Mouse (Mus musculus) CH12.LX (cell line): ENCODE results near the gene Hid1. TPM values are rescaled to one million over a fixed set of nuclear protein-coding genes. Genes with fewer than 3 reads are reported as not detected.

Source experiments
- DNase-seq: peaks from one replicate; pipeline ENCODE4 v3.0.0-alpha.2; 2013; ENCODE audit errors: extremely low read depth
- H3K27ac ChIP-seq: 2 replicates; pipeline ENCODE4 v1.5.1; 2012; ENCODE audit warnings: low read depth, mild to moderate bottlenecking, control low read depth, moderate library complexity; ENCODE audit not compliant: insufficient read depth
- H3K27me3 ChIP-seq: replicated peaks from 2 replicates; pipeline ENCODE3; 2012; ENCODE audit warnings: inconsistent platforms
- H3K36me3 ChIP-seq, 2 experiments: replicated peaks in 1 of 2; 2 replicates each; pipeline versions ENCODE3 to v1.6.1; 2012; ENCODE audit warnings: inconsistent platforms in 1 of 2, low read length in 1 of 2, mild to moderate bottlenecking in 1 of 2, mixed read lengths in 1 of 2, moderate library complexity in 1 of 2; ENCODE audit not compliant: control insufficient read depth in 1 of 2, insufficient read depth in 1 of 2
- H3K4me1 ChIP-seq, 2 experiments: 2 replicates each; pipeline ENCODE4 v1.6.1; 2012; ENCODE audit warnings: inconsistent platforms in 1 of 2, moderate library complexity in 1 of 2; ENCODE audit not compliant: insufficient read depth in 2 of 2, control insufficient read depth in 1 of 2
- H3K4me2 ChIP-seq: 2 replicates; pipeline ENCODE4 v1.6.1; 2012; ENCODE audit warnings: low read depth, mild to moderate bottlenecking, control low read depth; ENCODE audit not compliant: poor library complexity, insufficient read depth, severe bottlenecking
- H3K4me3 ChIP-seq, 3 experiments: fragments of 150-350 bp in 1 of 3; sonication (generic) in 1 of 3; replicated peaks in 1 of 3; 2 replicates each; pipeline versions ENCODE3 to v1.5.1; 2011 to 2012; ENCODE audit warnings: low read depth in 2 of 3, low read length in 2 of 3, mild to moderate bottlenecking in 2 of 3, moderate library complexity in 2 of 3, control low read depth in 1 of 3, improper control_type of control experiment in 1 of 3, inconsistent platforms in 1 of 3, mixed read lengths in 1 of 3; ENCODE audit not compliant: poor library complexity in 1 of 3
- H3K79me2 ChIP-seq: replicated peaks from 2 replicates; pipeline ENCODE4 v1.6.1; 2012; ENCODE audit warnings: mild to moderate bottlenecking, moderate library complexity; ENCODE audit not compliant: control insufficient read depth, poor library complexity, insufficient read depth, severe bottlenecking; ENCODE audit errors: extremely low read depth
- H3K9ac ChIP-seq: 2 replicates; pipeline ENCODE4 v1.6.1; 2012; ENCODE audit warnings: low read depth, mild to moderate bottlenecking, control low read depth, moderate library complexity; ENCODE audit not compliant: insufficient read depth
- H3K9me3 ChIP-seq: replicated peaks from 2 replicates; pipeline ENCODE3; 2012; ENCODE audit warnings: low read length, inconsistent platforms, mixed read lengths
- CHD2 ChIP-seq: IDR thresholded peaks from 2 replicates; pipeline ENCODE4 v1.6.1; 2011; ENCODE audit warnings: low read length, improper control_type of control experiment
- E2F4 ChIP-seq: IDR thresholded peaks from 2 replicates; pipeline ENCODE4 v1.6.1; 2011; ENCODE audit warnings: low read depth, low read length, improper control_type of control experiment; ENCODE audit not compliant: insufficient replicate concordance
- ELF1 ChIP-seq: IDR thresholded peaks from 2 replicates; pipeline ENCODE4 v1.6.1; 2014; ENCODE audit warnings: low read depth, mild to moderate bottlenecking, inconsistent platforms, low read length, improper control_type of control experiment
- HCFC1 ChIP-seq: IDR thresholded peaks from 2 replicates; pipeline ENCODE4 v1.6.1; 2012; ENCODE audit warnings: low read depth, mild to moderate bottlenecking, inconsistent platforms, low read length, improper control_type of control experiment
- MAX ChIP-seq: IDR thresholded peaks from 2 replicates; pipeline ENCODE4 v1.6.1; 2011; ENCODE audit warnings: low read length, improper control_type of control experiment
- MXI1 ChIP-seq: IDR thresholded peaks from 2 replicates; pipeline ENCODE4 v1.6.1; 2011; ENCODE audit warnings: mild to moderate bottlenecking, low read depth, low read length, improper control_type of control experiment
- NRF1 ChIP-seq: IDR thresholded peaks from 2 replicates; pipeline ENCODE4 v1.6.1; 2014; ENCODE audit warnings: low read depth, mild to moderate bottlenecking, inconsistent platforms, low read length, improper control_type of control experiment, moderate library complexity
- PAX5 ChIP-seq: IDR thresholded peaks from 2 replicates; pipeline ENCODE4 v1.6.1; 2012; ENCODE audit warnings: low read length, inconsistent platforms, mixed read lengths
- POLR2A ChIP-seq: IDR thresholded peaks from 2 replicates; pipeline ENCODE4 v1.6.1; 2011; ENCODE audit warnings: low read depth, mild to moderate bottlenecking, improper control_type of control experiment, low read length
- RCOR1 ChIP-seq: conservative IDR thresholded peaks from 2 replicates; pipeline ENCODE4 v1.6.1; 2012; ENCODE audit warnings: low read depth, mild to moderate bottlenecking, inconsistent platforms, low read length, improper control_type of control experiment
- ZC3H11A ChIP-seq: IDR thresholded peaks from 2 replicates; pipeline ENCODE4 v1.6.1; 2012; ENCODE audit warnings: low read depth, mild to moderate bottlenecking, inconsistent platforms, low read length, improper control_type of control experiment
- ZKSCAN1 ChIP-seq: IDR thresholded peaks from 2 replicates; pipeline ENCODE4 v1.6.1; 2012; ENCODE audit warnings: low read depth, inconsistent platforms, low read length, improper control_type of control experiment, borderline replicate concordance
- dilution Hi-C: fragments of 300-500 bp; cut with MboI; formaldehyde crosslinking; loops from 2 replicates; pipeline ENCODE4 v1.14.3; 2020; ENCODE audit warnings: low sequenced_read_pairs; ENCODE audit not compliant: extremely low pct_unique_long_range_greater_than_20kb, extremely low pct_ligation_motif_present
- in situ Hi-C: fragments of 300-500 bp; cut with MboI; formaldehyde crosslinking; loops from 3 replicates; pipeline ENCODE4 v1.14.3; 2019; ENCODE audit warnings: low sequenced_read_pairs, low pct_ligation_motif_present, low pct_unique_long_range_greater_than_20kb, mixed read lengths
- polyA plus RNA-seq: library from polyadenylated mRNA; unstranded; fragments of >175 nt; gene quantifications from 2 replicates; pipeline ENCODE4 v1.2.1, GENCODE M21; 2012; ENCODE audit warnings: low read depth; ENCODE audit not compliant: insufficient read length
- total RNA-seq, 2 experiments: library from RNA; depleted of rRNA; stranded (reverse); fragments of 300-350 nt in 1 of 2; fragments of >200 nt in 1 of 2; gene quantifications; 2 replicates each; pipeline ENCODE4 v1.2.3; 2012 to 2014

Hid1 gene
- total and polyA plus RNA-seq, 3 experiments = 0.12 to 3.6 (median 0.36) TPM

GRCm38 (mm10) chr11:115371354-115371753 is 3.8 kb upstream of the Hid1 start:
- Histone ChIP-seq H3K36me3 (no peaks in the 10 kb centered on the region), H3K4me3 (no peak overlapping the region), H3K27me3 (peaks cover 96% of the 10 kb centered on the region), H3K79me2 (no peaks in the 10 kb centered on the region), H3K4me2 (no peak overlapping the region), H3K4me1 (peaks cover 12 to 14% of the 10 kb centered on the region in 2 experiments), H3K9me3 (no peaks in the 10 kb centered on the region), H3K9ac (no peak overlapping the region), H3K27ac (no peak overlapping the region)
- in situ Hi-C loops (no loop called here), dilution Hi-C loops (no loop called here)
- TF ChIP-seq MAX = no peak
- TF ChIP-seq ZC3H11A = no peak
- TF ChIP-seq POLR2A = no peak
- no peak for DNase-seq

- Histone ChIP-seq H3K27ac (no peak overlapping the region), H3K27me3 (peaks cover 96% of the 10 kb centered on the region), H3K9me3 (no peaks in the 10 kb centered on the region), H3K36me3 (no peaks in the 10 kb centered on the region), H3K4me2 (no peak overlapping the region), H3K79me2 (no peaks in the 10 kb centered on the region), H3K4me1 (peaks cover 12 to 14% of the 10 kb centered on the region in 2 experiments), H3K9ac (no peak overlapping the region), H3K4me3 (no peak overlapping the region)
- no peak for DNase-seq
- dilution Hi-C loops (no loop called here), in situ Hi-C loops (no loop called here)
- no peak for TF ChIP-seq ELF1
- no peak for TF ChIP-seq E2F4
- TF ChIP-seq RCOR1 = no peak
- no peak for TF ChIP-seq HCFC1
- TF ChIP-seq ZKSCAN1 = no peak
- TF ChIP-seq NRF1 = no peak
- no peak for TF ChIP-seq CHD2
- TF ChIP-seq PAX5 = no peak
- TF ChIP-seq POLR2A = no peak
Observed at GRCm38 (mm10) chr11:115370368-115370767, 2.8 kb upstream of the Hid1 start.

GRCm38 (mm10) chr11:115366706-115367394 is 706 bp downstream of the Hid1 start:
- H3K4me2 ChIP-seq = peak overlapping the region; percentile 96
- no peaks in the 10 kb centered on the region for H3K36me3 ChIP-seq
- no peaks in the 10 kb centered on the region for H3K79me2 ChIP-seq
- no peak overlapping the region for H3K27ac ChIP-seq
- peak overlapping the region; percentile 25; the same call in 1 of the 2 replicates for H3K9ac ChIP-seq
- in situ Hi-C loops = no loop called here
- peak overlapping the region in 2 of 3 experiments; percentile 24 to 57 for H3K4me3 ChIP-seq
- TF ChIP-seq E2F4 (no peak), MXI1 (no peak)
- no peak for DNase-seq
- H3K4me1 ChIP-seq = peaks cover 4 to 8% of the 10 kb centered on the region in 2 experiments
- no peaks in the 10 kb centered on the region for H3K9me3 ChIP-seq
- dilution Hi-C loops = no loop called here
- peaks cover 98% of the 10 kb centered on the region for H3K27me3 ChIP-seq
